Comparison of ENCODE assay signal across 23 mouse cellular contexts in genomic region chr10:71384159-71385044, GRCm38 (mm10). TPM values are rescaled to one million over a fixed set of nuclear protein-coding genes. Genes with fewer than 3 reads are reported as not detected.
DNase-seq lines count a peak whose midpoint lies in the region; ATAC-seq and TF ChIP-seq lines count a peak whose summit lies in the region.
"Had no signal": no experiment of that assay in that cellular context is flagged by ENCODE, and none has a peak within 500 bp of the region (broad histone marks: within the 10 kb centered on the region; RNA-seq: fewer than 3 reads in every experiment).

No protein-coding gene starts in this region.

- TF ChIP-seq CTCF in hindbrain, postnatal 0 days (IDR thresholded peaks at IDR 0.05; ENCODE audit: low read depth): no peak
- no peak for TF ChIP-seq CTCF in liver, postnatal 0 days (IDR thresholded peaks at IDR 0.05; ENCODE audit: low read depth)

- no peaks in the 10 kb centered on the region for H3K4me1 ChIP-seq in hindbrain, embryonic 11.5 days (replicated peaks; ENCODE audit: control insufficient read depth, insufficient read depth, low read length)
- H3K4me1 ChIP-seq in hindbrain, postnatal 0 days (ENCODE audit: insufficient read depth, low read length): no peaks in the 10 kb centered on the region
- peaks cover 6% of the 10 kb centered on the region; the same call in 1 of the 2 replicates for H3K4me1 ChIP-seq in liver, postnatal 0 days (ENCODE audit: insufficient read depth)
- H3K4me1 ChIP-seq in liver, embryonic 12.5 days: no peaks in the 10 kb centered on the region
- H3K4me1 ChIP-seq: forebrain, embryonic 13.5 days; heart, embryonic 10.5 days; heart, embryonic 15.5 days; hindbrain, embryonic 15.5 days; liver, embryonic 13.5 days; midbrain, embryonic 12.5 days had no signal

- no peaks in the 10 kb centered on the region for H3K27me3 ChIP-seq in hindbrain, embryonic 11.5 days (ENCODE audit: control insufficient read depth, insufficient read depth, low read length)
- H3K27me3 ChIP-seq in hindbrain, postnatal 0 days (ENCODE audit: insufficient read depth, low read length): no peaks in the 10 kb centered on the region
- H3K27me3 ChIP-seq in liver, postnatal 0 days (ENCODE audit: insufficient read depth, low read length): no peaks in the 10 kb centered on the region
- no peaks in the 10 kb centered on the region for H3K27me3 ChIP-seq in liver, embryonic 12.5 days (replicated peaks)
- H3K27me3 ChIP-seq: forebrain, embryonic 13.5 days; heart, embryonic 15.5 days; hindbrain, embryonic 15.5 days; liver, embryonic 13.5 days; midbrain, embryonic 12.5 days had no signal

- H3K4me2 ChIP-seq in hindbrain, embryonic 11.5 days (replicated peaks; ENCODE audit: low read depth, low read length): no peak overlapping the region
- no peak overlapping the region for H3K4me2 ChIP-seq in hindbrain, postnatal 0 days (ENCODE audit: low read depth, low read length)
- H3K4me2 ChIP-seq in liver, postnatal 0 days (ENCODE audit: low read depth, low read length): no peak overlapping the region
- H3K4me2 ChIP-seq in liver, embryonic 12.5 days: no peak overlapping the region
- H3K4me2 ChIP-seq: forebrain, embryonic 13.5 days; heart, embryonic 15.5 days; hindbrain, embryonic 15.5 days; liver, embryonic 13.5 days; midbrain, embryonic 12.5 days had no signal

- H3K27ac ChIP-seq in hindbrain, embryonic 11.5 days (ENCODE audit: low read depth, low read length): no peak overlapping the region
- no peak overlapping the region for H3K27ac ChIP-seq in hindbrain, postnatal 0 days
- peak overlapping the region; percentile 18; the same call in 1 of the 2 replicates for H3K27ac ChIP-seq in liver, postnatal 0 days (ENCODE audit: low read depth)
- no peak overlapping the region for H3K27ac ChIP-seq in liver, embryonic 12.5 days
- H3K27ac ChIP-seq: forebrain, embryonic 13.5 days; heart, embryonic 10.5 days; heart, embryonic 15.5 days; hindbrain, embryonic 15.5 days; layer of hippocampus, adult 2 months; liver, embryonic 13.5 days; midbrain, embryonic 12.5 days had no signal

- 59% methylated on average over 19 of the region's 19 CpGs for WGBS in hindbrain, embryonic 11.5 days
- WGBS in hindbrain, postnatal 0 days: 61% methylated on average over 19 of the region's 19 CpGs
- WGBS in liver, postnatal 0 days (ENCODE audit: insufficient replicate concordance): 78% methylated on average over 19 of the region's 19 CpGs
- WGBS in liver, embryonic 12.5 days (ENCODE audit: insufficient replicate concordance): 83% methylated on average over 19 of the region's 19 CpGs

- no peak overlapping the region for H3K4me3 ChIP-seq in hindbrain, embryonic 11.5 days (ENCODE audit: low read depth, low read length)
- H3K4me3 ChIP-seq in hindbrain, postnatal 0 days (ENCODE audit: low read length): no peak overlapping the region
- H3K4me3 ChIP-seq in liver, postnatal 0 days (ENCODE audit: low read depth, low read length): no peak overlapping the region
- no peak overlapping the region for H3K4me3 ChIP-seq in liver, embryonic 12.5 days
- H3K4me3 ChIP-seq: forebrain, embryonic 13.5 days; heart, embryonic 10.5 days; heart, embryonic 15.5 days; hindbrain, embryonic 15.5 days; layer of hippocampus, adult 2 months; liver, embryonic 13.5 days; midbrain, embryonic 12.5 days had no signal

- no peaks in the 10 kb centered on the region for H3K9me3 ChIP-seq in hindbrain, embryonic 11.5 days (ENCODE audit: control insufficient read depth, low read length)
- H3K9me3 ChIP-seq in hindbrain, postnatal 0 days (ENCODE audit: low read length): no peaks in the 10 kb centered on the region
- no peaks in the 10 kb centered on the region for H3K9me3 ChIP-seq in liver, postnatal 0 days (ENCODE audit: low read length)
- no peaks in the 10 kb centered on the region for H3K9me3 ChIP-seq in liver, embryonic 12.5 days (replicated peaks)
- H3K9me3 ChIP-seq: forebrain, embryonic 13.5 days; heart, embryonic 10.5 days; heart, embryonic 15.5 days; hindbrain, embryonic 15.5 days; liver, embryonic 13.5 days; midbrain, embryonic 12.5 days had no signal

- intact Hi-C loops in left cerebral cortex, postnatal 4 days (cut with DNase I): no loop called here

- ATAC-seq in hindbrain, embryonic 11.5 days (ENCODE audit: low FRiP score): 0 out of 2 replicates have a peak, but pooled peaks have one; percentile 43
- ATAC-seq in hindbrain, postnatal 0 days: no peak
- ATAC-seq in liver, postnatal 0 days: peak; percentile 49
- ATAC-seq in liver, embryonic 12.5 days: no peak
- ATAC-seq: CD4-positive, CD25-positive, alpha-beta regulatory T cell, adult 4 months; forebrain, embryonic 13.5 days had no signal

- H3K9ac ChIP-seq in hindbrain, embryonic 11.5 days (ENCODE audit: low read depth, low read length): no peak overlapping the region
- H3K9ac ChIP-seq in hindbrain, postnatal 0 days (replicated peaks; ENCODE audit: low read length): no peak overlapping the region
- H3K9ac ChIP-seq in liver, postnatal 0 days (replicated peaks): no peak overlapping the region
- no peak overlapping the region for H3K9ac ChIP-seq in liver, embryonic 12.5 days
- H3K9ac ChIP-seq: forebrain, embryonic 13.5 days; heart, embryonic 15.5 days; hindbrain, embryonic 15.5 days; liver, embryonic 13.5 days; midbrain, embryonic 12.5 days had no signal

- DNase-seq in hindbrain, embryonic 11.5 days (ENCODE audit: low spot score): peak; percentile 5
- DNase-seq in hindbrain, postnatal 0 days (ENCODE audit: low spot score): no peak
- DNase-seq in liver, postnatal 0 days: no peak
- peak; percentile 47 for DNase-seq in embryo, embryonic 10.5 days (ENCODE audit: low spot score)
- peak; percentile 42 for DNase-seq in mesoderm, embryonic 11.5 days (ENCODE audit: low read depth, low spot score)
- no peak for DNase-seq in left cerebral cortex, postnatal 4 days
- DNase-seq: adrenal gland, postnatal 14 days; cerebellum, adult 11-12 months; cerebellum, adult 9-11 months; gastrocnemius, postnatal 14 days; heart, postnatal 36 days; kidney, postnatal 25 days; liver, embryonic 13.5 days; lung, adult 2 months; lung, postnatal 14 days had no signal

- H3K36me3 ChIP-seq in hindbrain, embryonic 11.5 days (ENCODE audit: control insufficient read depth, insufficient read depth, low read length): no peaks in the 10 kb centered on the region
- peaks cover 11% of the 10 kb centered on the region; the same call in 1 of the 2 replicates for H3K36me3 ChIP-seq in hindbrain, postnatal 0 days (ENCODE audit: insufficient read depth, low read length)
- peaks cover 19% of the 10 kb centered on the region for H3K36me3 ChIP-seq in liver, postnatal 0 days (replicated peaks; ENCODE audit: insufficient read depth, low read length)
- peaks cover 33% of the 10 kb centered on the region for H3K36me3 ChIP-seq in liver, embryonic 12.5 days

- TF ChIP-seq EP300 in liver, postnatal 0 days (IDR thresholded peaks at IDR 0.05; ENCODE audit: low read depth): no peak

RNA-seq across cellular contexts. Expression of gene Ipmk, which starts 36.8 kb away (rescaled TPM):
- 20.9 and 21.4 TPM in 2 replicates for polyA plus RNA-seq in hindbrain, embryonic 11.5 days (2014; fragmentation: Nextera tagmentation; extraction: Ambion mirVana)
- total RNA-seq in hindbrain, postnatal 0 days (2014; rRNA removed): 17.3 and 19.0 TPM in 2 replicates
- polyA plus RNA-seq in hindbrain, postnatal 0 days (2015; fragmentation: Nextera tagmentation; extraction: Ambion mirVana): 14.0 and 14.4 TPM in 2 replicates
- polyA plus RNA-seq in liver, postnatal 0 days (2015; fragmentation: Nextera tagmentation; extraction: Ambion mirVana): 9.4 and 10.9 TPM in 2 replicates
- polyA plus RNA-seq in liver, embryonic 12.5 days (2016; fragmentation: Nextera tagmentation; extraction: Ambion mirVana): 13.9 and 14.9 TPM in 2 replicates
- total RNA-seq in left cerebral cortex, postnatal 4 days (2021): 10 to 100 TPM; 42.1 to 42.9 TPM

RNA-seq across cellular contexts. Expression of gene Cisd1, which starts 39.6 kb away (rescaled TPM):
- polyA plus RNA-seq in hindbrain, embryonic 11.5 days (2014; fragmentation: Nextera tagmentation; extraction: Ambion mirVana): 145 and 152 TPM in 2 replicates
- 105 and 108 TPM in 2 replicates for total RNA-seq in hindbrain, postnatal 0 days (2014; rRNA removed)
- polyA plus RNA-seq in hindbrain, postnatal 0 days (2015; fragmentation: Nextera tagmentation; extraction: Ambion mirVana): 388 and 399 TPM in 2 replicates
- polyA plus RNA-seq in liver, postnatal 0 days (2015; fragmentation: Nextera tagmentation; extraction: Ambion mirVana): 261 and 297 TPM in 2 replicates
- polyA plus RNA-seq in liver, embryonic 12.5 days (2016; fragmentation: Nextera tagmentation; extraction: Ambion mirVana): 99.8 and 104 TPM in 2 replicates
- total RNA-seq in left cerebral cortex, postnatal 4 days (2021): 100 to 1,000 TPM; 110 TPM

Comparison
In these comparisons a context has a peak if more than half of its experiments do, and no peak if none do; other contexts are left out.
1. ATAC-seq: peak in hindbrain, embryonic 11.5 days (single experiment) and liver, postnatal 0 days (single experiment); none in hindbrain, postnatal 0 days (single experiment) and liver, embryonic 12.5 days (single experiment).
2. DNase-seq: peak in hindbrain, embryonic 11.5 days (single experiment), embryo, embryonic 10.5 days (single experiment) and mesoderm, embryonic 11.5 days (single experiment); none in hindbrain, postnatal 0 days (single experiment), liver, postnatal 0 days (single experiment) and left cerebral cortex, postnatal 4 days (single experiment).